Mouse (Mus musculus) heart, postnatal 0 days (tissue): ENCODE results near the gene Slc17a7. TPM values are rescaled to one million over a fixed set of nuclear protein-coding genes. Genes with fewer than 3 reads are reported as not detected.
"Not testable (repeated sequence)": the region's sequence is repeated elsewhere in the genome, so short reads cannot be mapped to it uniquely, and the experiment has no call there.

ENCODE experiments used
- ATAC-seq: fragments of 200-750 bp; cut with Nextera tagmentation; 2 replicates; pipeline ENCODE4 v1.8.0; 2017; ENCODE audit warnings: low read depth, moderate number of reproducible peaks, moderate library complexity; ENCODE audit not compliant: insufficient read depth
- DNase-seq: peaks from one replicate; pipeline ENCODE4 v3.0.0-alpha.2; 2016; ENCODE audit warnings: low spot score
- H3K27ac ChIP-seq: fragments of 300-500 bp; sonication (generic); 2 replicates; pipeline ENCODE4 v1.5.1; 2014; ENCODE audit warnings: low read depth, mild to moderate bottlenecking
- H3K27me3 ChIP-seq: fragments of 300-500 bp; sonication (generic); 2 replicates; pipeline ENCODE4 v1.6.1; 2014; ENCODE audit warnings: low read length, mixed read lengths; ENCODE audit not compliant: control insufficient read depth, insufficient read depth
- H3K36me3 ChIP-seq: fragments of 300-500 bp; sonication (generic); replicated peaks from 2 replicates; pipeline ENCODE4 v1.6.1; 2014; ENCODE audit warnings: low read length, mixed read lengths; ENCODE audit not compliant: control insufficient read depth, insufficient read depth
- H3K4me1 ChIP-seq: fragments of 300-500 bp; sonication (generic); 2 replicates; pipeline ENCODE4 v1.6.1; 2014; ENCODE audit warnings: antibody characterized with exemption; ENCODE audit not compliant: control insufficient read depth, insufficient read depth
- H3K4me2 ChIP-seq: fragments of 300-500 bp; sonication (generic); 2 replicates; pipeline ENCODE4 v1.6.1; 2014; ENCODE audit warnings: low read depth, mild to moderate bottlenecking, low read length, moderate library complexity
- H3K4me3 ChIP-seq: fragments of 300-500 bp; sonication (generic); 2 replicates; pipeline ENCODE4 v1.5.1; 2014; ENCODE audit warnings: low read depth, low read length
- H3K9ac ChIP-seq: fragments of 300-500 bp; sonication (generic); replicated peaks from 2 replicates; pipeline ENCODE4 v1.6.1; 2014; ENCODE audit warnings: low read depth, low read length, mixed read lengths
- H3K9me3 ChIP-seq: fragments of 300-500 bp; sonication (generic); replicated peaks from 2 replicates; pipeline ENCODE4 v1.6.1; 2016; ENCODE audit warnings: low read length; ENCODE audit not compliant: control insufficient read depth
- CTCF ChIP-seq: IDR thresholded peaks from 2 replicates; pipeline ENCODE4 v1.5.1; 2016; ENCODE audit warnings: antibody characterized with exemption, control low read depth, low read depth
- EP300 ChIP-seq: IDR thresholded peaks from 2 replicates; pipeline ENCODE4 v1.6.1; 2016; ENCODE audit warnings: antibody characterized with exemption, low read depth
- WGBS: fragments of 180-500 bp; shearing (Covaris S2); extraction: QIAGEN DNeasy Blood & Tissue Kit; methylation state at CpG from one replicate; pipeline ENCODE4 v1.1.7; 2014; 5-methylcytosine and 5-hydroxymethylcytosine counted together
- polyA plus RNA-seq: library from polyadenylated mRNA; unstranded; fragments of >200 nt; fragmentation: Nextera tagmentation; extraction: Ambion mirVana; gene quantifications from 2 replicates; pipeline ENCODE4 v1.2.1, GENCODE M21; 2015
- total RNA-seq: library from RNA; depleted of rRNA; stranded (reverse); fragments of >200 nt; gene quantifications from 2 replicates; pipeline ENCODE4 v1.2.3, GENCODE M21; 2014; ENCODE audit warnings: low replicate concordance

Gene Slc17a7
- total and polyA plus RNA-seq, 2 experiments from 2014 or later: 4.3 to 12.7 TPM

- Histone ChIP-seq H3K4me1 (peaks cover 15% of the 10 kb centered on the region), H3K9me3 (no peaks in the 10 kb centered on the region), H3K4me2 (peak overlapping the region; percentile 33), H3K36me3 (peaks cover 60% of the 10 kb centered on the region), H3K4me3 (no peak overlapping the region), H3K27me3 (no peaks in the 10 kb centered on the region), H3K27ac (peak overlapping the region; percentile 63), H3K9ac (no peak overlapping the region)
- ATAC-seq: no peak
- no peak for TF ChIP-seq CTCF
- no peak for TF ChIP-seq EP300
- DNase-seq: no peak
Measured at GRCm38 (mm10) chr7:45121966-45122365, 41.8 kb upstream of the Slc17a7 start.

GRCm38 (mm10) chr7:45122561-45123185 is 41.1 kb upstream of the Slc17a7 start:
- Histone ChIP-seq H3K4me2 (peak overlapping the region; percentile 96), H3K9ac (peak overlapping the region; percentile 93; the same call in 1 of the 2 replicates), H3K36me3 (peaks cover 63% of the 10 kb centered on the region), H3K9me3 (no peaks in the 10 kb centered on the region), H3K27me3 (no peaks in the 10 kb centered on the region), H3K4me3 (peak overlapping the region; percentile 82; the same call in 1 of the 2 replicates), H3K27ac (peak overlapping the region; percentile 89; the same call in 1 of the 2 replicates), H3K4me1 (peaks cover 23% of the 10 kb centered on the region)
- no peak for TF ChIP-seq CTCF
- TF ChIP-seq EP300: no peak
- 81% methylated on average over 15 of the region's 15 CpGs for WGBS
- ATAC-seq (no peak), DNase-seq (no peak)

- Histone ChIP-seq H3K27me3 (no peaks in the 10 kb centered on the region), H3K9ac (peak overlapping the region; percentile 93), H3K36me3 (peaks cover 63% of the 10 kb centered on the region), H3K4me1 (peaks cover 24% of the 10 kb centered on the region), H3K9me3 (no peaks in the 10 kb centered on the region), H3K4me2 (peak overlapping the region; percentile 96), H3K27ac (peak overlapping the region; percentile 89), H3K4me3 (peak overlapping the region; percentile 82)
- TF ChIP-seq EP300: no peak
- TF ChIP-seq CTCF: no peak
- 18% methylated on average over 12 of the region's 12 CpGs for WGBS
- ATAC-seq (no peak), DNase-seq (no peak)
Measured at GRCm38 (mm10) chr7:45123186-45123570, 40.6 kb upstream of the Slc17a7 start.

- Histone ChIP-seq H3K9me3 (no peaks in the 10 kb centered on the region), H3K4me1 (peaks cover 28% of the 10 kb centered on the region), H3K9ac (peak within 1 kb of the TSS; percentile 93), H3K4me2 (peak within 1 kb of the TSS; percentile 96), H3K27ac (peak within 1 kb of the TSS; percentile 89), H3K27me3 (no peaks in the 10 kb centered on the region), H3K36me3 (peaks cover 58% of the 10 kb centered on the region), H3K4me3 (peak within 1 kb of the TSS; percentile 82)
- DNase-seq (peak; percentile 99), ATAC-seq (peak; percentile 79)
- TF ChIP-seq CTCF: no peak
- peak; percentile 93 for TF ChIP-seq EP300
- 1% methylated on average over 59 of the region's 59 CpGs for WGBS
Measured at GRCm38 (mm10) chr7:45124224-45125143, 39.3 kb upstream of the Slc17a7 start, which contains the start of gene Rps11. Rps11 (minus strand) TSS chr7:45124439.

- WGBS: 40% methylated on average over 7 of the region's 7 CpGs
- no peak for TF ChIP-seq EP300
- TF ChIP-seq CTCF: no peak
- Histone ChIP-seq H3K27ac (peak overlapping the region; percentile 73), H3K4me3 (no peak overlapping the region), H3K4me2 (no peak overlapping the region), H3K4me1 (peaks cover 32% of the 10 kb centered on the region), H3K9me3 (no peaks in the 10 kb centered on the region), H3K9ac (no peak overlapping the region), H3K36me3 (peaks cover 51% of the 10 kb centered on the region), H3K27me3 (no peaks in the 10 kb centered on the region)
- ATAC-seq (no peak), DNase-seq (no peak)
Measured at GRCm38 (mm10) chr7:45125144-45125600, 38.6 kb upstream of the Slc17a7 start.

GRCm38 (mm10) chr7:45125649-45126048 is 38.1 kb upstream of the Slc17a7 start:
- WGBS: 70% methylated on average over 5 of the region's 5 CpGs
- not testable (repeated sequence) for H3K4me3 ChIP-seq, H3K27ac ChIP-seq, H3K27me3 ChIP-seq, H3K4me2 ChIP-seq, DNase-seq, ATAC-seq, H3K9me3 ChIP-seq, H3K9ac ChIP-seq
- Histone ChIP-seq H3K4me1 (peaks cover 32% of the 10 kb centered on the region), H3K36me3 (peaks cover 46% of the 10 kb centered on the region)
